Mouse (Mus musculus) liver, embryonic 18 days (tissue): ENCODE measurements around the gene Emcn. TPM values are rescaled to one million over a fixed set of nuclear protein-coding genes. Genes with fewer than 3 reads are reported as not detected.

Source experiments
- polyA plus RNA-seq: library from polyadenylated mRNA; depleted of rRNA; stranded (reverse); fragments of >200 nt; gene quantifications from 2 replicates; pipeline ENCODE4 v1.2.3, GENCODE M21; 2012; rRNA removed

Emcn gene
- 4.0 and 4.3 TPM in 2 replicates for polyA plus RNA-seq

DNA sequence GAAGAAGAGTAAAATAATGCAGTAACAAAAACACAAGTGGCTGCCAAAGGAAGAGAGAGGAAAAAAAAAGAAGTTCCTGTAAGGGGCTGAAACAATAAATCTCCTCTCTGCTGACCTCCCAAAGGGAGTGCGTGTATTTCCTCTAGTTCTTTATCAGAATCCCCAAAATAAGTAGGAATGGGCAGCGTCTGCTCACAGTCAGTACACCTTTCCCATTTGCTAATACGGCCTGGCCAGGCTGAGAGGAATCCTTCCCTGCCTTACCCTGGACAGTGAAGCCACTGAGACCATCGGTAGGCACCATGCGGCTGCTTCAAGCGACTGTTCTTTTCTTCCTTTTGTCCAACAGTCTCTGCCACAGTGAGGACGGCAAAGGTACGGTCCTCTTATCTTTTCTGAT lies at the start of gene Emcn:
Gene Emcn (plus strand): TSS at position 130 of the 400 bp plus-strand sequence.

